Mouse (Mus musculus): ENCODE results near the gene Cryga. TPM values are rescaled to one million over a fixed set of nuclear protein-coding genes. Genes with fewer than 3 reads are reported as not detected.

Gene Cryga
- not detected in 2 replicates for polyA plus RNA-seq (2012; ENCODE audit: low replicate concordance)

GRCm38 (mm10) chr1:65103273-65103672 lies at the start of gene Cryga:
Gene Cryga, minus strand, starts transcription at chr1:65103373.

GRCm38 (mm10) chr1:65122574-65123372 lies 19.6 kb upstream of the Cryga start, which contains the start of gene D630023F18Rik:
Gene D630023F18Rik, minus strand, starts transcription at chr1:65123214.

GRCm38 (mm10) chr1:65119438-65119837 lies 16.3 kb upstream of the Cryga start, which contains the start of gene Gm28845:
Gene Gm28845, minus strand, starts transcription at chr1:65119558.

GRCm38 (mm10) chr1:65082188-65082587 lies 21.0 kb downstream of the Cryga start, which contains the start of gene Crygb:
Gene Crygb, minus strand, starts transcription at chr1:65082288.

GRCm38 (mm10) chr1:65073589-65073988 lies 29.6 kb downstream of the Cryga start, which contains the start of gene Crygc:
Gene Crygc, minus strand, starts transcription at chr1:65073689.

GRCm38 (mm10) chr1:65063352-65063751 lies 39.8 kb downstream of the Cryga start, which contains the start of gene Crygd:
Gene Crygd, minus strand, starts transcription at chr1:65063452.

GRCm38 (mm10) chr1:65050952-65051351 lies 52.2 kb downstream of the Cryga start, which contains the start of gene Cryge:
Gene Cryge, minus strand, starts transcription at chr1:65051149.

Other genes with a start within 250 kb of the Cryga start
- 0.50 and 1.5 TPM in 2 replicates for gene Plekhm3, start 146.5 kb downstream of the Cryga start, polyA plus RNA-seq (2012; ENCODE audit: low replicate concordance)
- gene Akr1cl, start 70.6 kb downstream of the Cryga start, polyA plus RNA-seq (2012; ENCODE audit: low replicate concordance), result not detected in 2 replicates
- gene Cryge, start 52.2 kb downstream of the Cryga start, polyA plus RNA-seq (2012; ENCODE audit: low replicate concordance), result not detected in 2 replicates
- gene Crygd, start 39.9 kb downstream of the Cryga start, polyA plus RNA-seq (2012; ENCODE audit: low replicate concordance), result not detected in 2 replicates
- gene Crygc, start 29.7 kb downstream of the Cryga start, polyA plus RNA-seq (2012; ENCODE audit: low replicate concordance), result not detected in 2 replicates
- gene Crygb, start 21.1 kb downstream of the Cryga start, polyA plus RNA-seq (2012; ENCODE audit: low replicate concordance), result not detected in 2 replicates
- gene Gm28845, start 16.2 kb upstream of the Cryga start, polyA plus RNA-seq (2012; ENCODE audit: low replicate concordance), result not detected in 2 replicates
- gene D630023F18Rik, start 19.8 kb upstream of the Cryga start, polyA plus RNA-seq (2012; ENCODE audit: low replicate concordance), result 0.12 TPM in 1 of 2 replicates, not detected in the other
- gene Idh1, start 83.1 kb upstream of the Cryga start, polyA plus RNA-seq (2012; ENCODE audit: low replicate concordance), result 0.38 and 0.81 TPM in 2 replicates
- gene Pikfyve, start 83.3 kb upstream of the Cryga start, polyA plus RNA-seq (2012; ENCODE audit: low replicate concordance), result 18.0 and 23.6 TPM in 2 replicates
- not detected in 2 replicates for gene Pth2r, start 178.7 kb upstream of the Cryga start, polyA plus RNA-seq (2012; ENCODE audit: low replicate concordance)

Data from leukemia stem cell, adult 10-12 weeks (primary cell).